Mouse (Mus musculus): ENCODE measurements around the gene Mafk. TPM values are rescaled to one million over a fixed set of nuclear protein-coding genes. Genes with fewer than 3 reads are reported as not detected.

Mafk gene
- polyA plus RNA-seq, 1 experiment from 2014 or later, result 47.7 TPM

GRCm38 (mm10) chr5:139797473-139798167 is 6.3 kb downstream of the Mafk start:
- Histone ChIP-seq H3K36me3 (peaks cover 85% of the 10 kb centered on the region), H3K27me3 (replicated peaks) (no peaks in the 10 kb centered on the region), H3K4me1 (peaks cover 85% of the 10 kb centered on the region), H3K4me3 (no peak overlapping the region), H3K4me2 (peak overlapping the region; percentile 80; the same call in 1 of the 2 replicates), H3K9me3 (replicated peaks) (no peaks in the 10 kb centered on the region), H3K27ac (peak overlapping the region; percentile 97), H3K9ac (no peak overlapping the region)
- 62% methylated on average over 11 of the region's 11 CpGs for WGBS (ENCODE audit: insufficient replicate concordance)
- no peak for ATAC-seq

- Histone ChIP-seq H3K27me3 (replicated peaks) (no peaks in the 10 kb centered on the region), H3K36me3 (peaks cover 88% of the 10 kb centered on the region), H3K27ac (peak overlapping the region; percentile 7; the same call in 1 of the 2 replicates), H3K9me3 (replicated peaks) (no peaks in the 10 kb centered on the region), H3K9ac (no peak overlapping the region), H3K4me3 (no peak overlapping the region), H3K4me1 (peaks cover 85% of the 10 kb centered on the region), H3K4me2 (0 out of 2 replicates have a peak overlapping the region, but pooled peaks have one; percentile 17)
- 72% methylated on average over 12 of the region's 12 CpGs for WGBS (ENCODE audit: insufficient replicate concordance)
- ATAC-seq, result no peak
Measured at GRCm38 (mm10) chr5:139798168-139798900, 7.0 kb downstream of the Mafk start.

- Histone ChIP-seq H3K4me2 (no peak overlapping the region), H3K36me3 (peaks cover 88% of the 10 kb centered on the region), H3K9me3 (replicated peaks) (no peaks in the 10 kb centered on the region), H3K4me1 (peaks cover 85% of the 10 kb centered on the region), H3K27me3 (replicated peaks) (no peaks in the 10 kb centered on the region), H3K4me3 (no peak overlapping the region), H3K27ac (peak overlapping the region; percentile 43), H3K9ac (no peak overlapping the region)
- ATAC-seq, result no peak
- 96% methylated on average over 9 of the region's 9 CpGs for WGBS (ENCODE audit: insufficient replicate concordance)
Measured at GRCm38 (mm10) chr5:139799041-139799440, 7.7 kb downstream of the Mafk start.

GRCm38 (mm10) chr5:139799801-139800590 is 8.7 kb downstream of the Mafk start:
- WGBS (ENCODE audit: insufficient replicate concordance), result 91% methylated on average over 33 of the region's 33 CpGs
- Histone ChIP-seq H3K27ac (peak overlapping the region; percentile 100), H3K36me3 (peaks cover 79% of the 10 kb centered on the region)

GRCm38 (mm10) chr5:139801231-139801630 is 9.9 kb downstream of the Mafk start:
- Histone ChIP-seq H3K27me3 (replicated peaks) (no peaks in the 10 kb centered on the region), H3K9me3 (replicated peaks) (no peaks in the 10 kb centered on the region), H3K4me2 (no peak overlapping the region), H3K36me3 (peaks cover 68% of the 10 kb centered on the region), H3K27ac (peak overlapping the region; percentile 100), H3K4me1 (peaks cover 85% of the 10 kb centered on the region), H3K9ac (no peak overlapping the region), H3K4me3 (no peak overlapping the region)
- 92% methylated on average over 8 of the region's 8 CpGs for WGBS (ENCODE audit: insufficient replicate concordance)
- no peak for ATAC-seq

More at GRCm38 (mm10) chr5:139799801-139800590, 8.7 kb downstream of the Mafk start:
- H3K4me1 ChIP-seq, result peaks cover 85% of the 10 kb centered on the region
- H3K27me3 ChIP-seq (replicated peaks), result no peaks in the 10 kb centered on the region
- H3K4me3 ChIP-seq, result no peak overlapping the region
- H3K9ac ChIP-seq, result no peak overlapping the region
- no peak overlapping the region for H3K4me2 ChIP-seq
- ATAC-seq, result no peak
- no peaks in the 10 kb centered on the region for H3K9me3 ChIP-seq (replicated peaks)

GRCm38 (mm10) chr5:139801880-139802279 is 10.6 kb downstream of the Mafk start:
- 90% methylated on average over 10 of the region's 10 CpGs for WGBS (ENCODE audit: insufficient replicate concordance)
- H3K9me3 ChIP-seq (replicated peaks), result no peaks in the 10 kb centered on the region
- ATAC-seq, result no peak
- no peak overlapping the region for H3K4me3 ChIP-seq
- peak overlapping the region; percentile 100 for H3K27ac ChIP-seq
- H3K4me2 ChIP-seq, result no peak overlapping the region
- H3K36me3 ChIP-seq, result peaks cover 68% of the 10 kb centered on the region
- no peaks in the 10 kb centered on the region for H3K27me3 ChIP-seq (replicated peaks)
- H3K9ac ChIP-seq, result peak overlapping the region; percentile 70; the same call in 1 of the 2 replicates
- H3K4me1 ChIP-seq, result peaks cover 85% of the 10 kb centered on the region

- H3K4me1 ChIP-seq, result peaks cover 75% of the 10 kb centered on the region
Measured at GRCm38 (mm10) chr5:139803165-139803564, 11.9 kb downstream of the Mafk start.

GRCm38 (mm10) chr5:139803601-139804102 is 12.3 kb downstream of the Mafk start:
- peak; percentile 50 for ATAC-seq
- Histone ChIP-seq H3K4me1 (peaks cover 74% of the 10 kb centered on the region), H3K27me3 (replicated peaks) (no peaks in the 10 kb centered on the region), H3K27ac (peak overlapping the region; percentile 100), H3K36me3 (peaks cover 64% of the 10 kb centered on the region), H3K4me2 (peak overlapping the region; percentile 69), H3K9ac (peak overlapping the region; percentile 70), H3K4me3 (peak overlapping the region; percentile 36), H3K9me3 (replicated peaks) (no peaks in the 10 kb centered on the region; the same call in 1 of the 2 replicates)
- WGBS (ENCODE audit: insufficient replicate concordance), result 9% methylated on average over 12 of the region's 12 CpGs

More at GRCm38 (mm10) chr5:139803165-139803564, 11.9 kb downstream of the Mafk start:
- Histone ChIP-seq H3K27me3 (replicated peaks) (no peaks in the 10 kb centered on the region), H3K4me3 (peak overlapping the region; percentile 36), H3K4me2 (peak overlapping the region; percentile 69), H3K9me3 (replicated peaks) (no peaks in the 10 kb centered on the region; the same call in 1 of the 2 replicates), H3K27ac (peak overlapping the region; percentile 100), H3K36me3 (peaks cover 67% of the 10 kb centered on the region), H3K9ac (peak overlapping the region; percentile 70)
- 63% methylated on average over 8 of the region's 8 CpGs for WGBS (ENCODE audit: insufficient replicate concordance)
- ATAC-seq, result peak; percentile 30; the same call in 1 of the 2 replicates

GRCm38 (mm10) chr5:139804107-139804551 is 12.8 kb downstream of the Mafk start:
- peaks cover 59% of the 10 kb centered on the region for H3K36me3 ChIP-seq
- H3K9me3 ChIP-seq (replicated peaks), result no peaks in the 10 kb centered on the region; the same call in 1 of the 2 replicates
- WGBS (ENCODE audit: insufficient replicate concordance), result 5% methylated on average over 6 of the region's 6 CpGs
- H3K4me2 ChIP-seq, result peak overlapping the region; percentile 69
- peak overlapping the region; percentile 100 for H3K27ac ChIP-seq
- H3K4me3 ChIP-seq, result peak overlapping the region; percentile 36
- H3K9ac ChIP-seq, result peak overlapping the region; percentile 70
- peak; percentile 96 for ATAC-seq
- H3K27me3 ChIP-seq (replicated peaks), result no peaks in the 10 kb centered on the region
- H3K4me1 ChIP-seq, result peaks cover 72% of the 10 kb centered on the region

GRCm38 (mm10) chr5:139804573-139805111 is 13.3 kb downstream of the Mafk start:
- peak; percentile 44 for ATAC-seq
- peak overlapping the region; percentile 69 for H3K4me2 ChIP-seq
- WGBS (ENCODE audit: insufficient replicate concordance), result 23% methylated on average over 11 of the region's 11 CpGs
- H3K36me3 ChIP-seq, result peaks cover 54% of the 10 kb centered on the region
- peaks cover 74% of the 10 kb centered on the region for H3K4me1 ChIP-seq
- no peaks in the 10 kb centered on the region; the same call in 1 of the 2 replicates for H3K9me3 ChIP-seq (replicated peaks)
- H3K27me3 ChIP-seq (replicated peaks), result no peaks in the 10 kb centered on the region
- peak overlapping the region; percentile 70 for H3K9ac ChIP-seq
- peak overlapping the region; percentile 100 for H3K27ac ChIP-seq
- peak overlapping the region; percentile 20; the same call in 1 of the 2 replicates for H3K4me3 ChIP-seq

- 74% methylated on average over 8 of the region's 8 CpGs for WGBS (ENCODE audit: insufficient replicate concordance)
- peak overlapping the region; percentile 69 for H3K4me2 ChIP-seq
- peaks cover 41% of the 10 kb centered on the region for H3K36me3 ChIP-seq
- H3K4me3 ChIP-seq, result no peak overlapping the region
- H3K9me3 ChIP-seq (replicated peaks), result no peaks in the 10 kb centered on the region; the same call in 1 of the 2 replicates
- peak overlapping the region; percentile 70 for H3K9ac ChIP-seq
- ATAC-seq, result peak; percentile 24
- peaks cover 79% of the 10 kb centered on the region for H3K4me1 ChIP-seq
- H3K27me3 ChIP-seq (replicated peaks), result no peaks in the 10 kb centered on the region
- peak overlapping the region; percentile 100 for H3K27ac ChIP-seq
Measured at GRCm38 (mm10) chr5:139805924-139806323, 14.6 kb downstream of the Mafk start.

Measured in liver, embryonic 12.5 days (tissue).